Mouse (Mus musculus) brain, embryonic 18.5 days (tissue): Measurements from ENCODE around the gene Snd1.

Source experiments
- DNase-seq: peaks from one replicate; pipeline ENCODE4 v3.0.0-alpha.2; 2012; ENCODE audit warnings: low read depth, low spot score

Snd1 gene

DNA sequence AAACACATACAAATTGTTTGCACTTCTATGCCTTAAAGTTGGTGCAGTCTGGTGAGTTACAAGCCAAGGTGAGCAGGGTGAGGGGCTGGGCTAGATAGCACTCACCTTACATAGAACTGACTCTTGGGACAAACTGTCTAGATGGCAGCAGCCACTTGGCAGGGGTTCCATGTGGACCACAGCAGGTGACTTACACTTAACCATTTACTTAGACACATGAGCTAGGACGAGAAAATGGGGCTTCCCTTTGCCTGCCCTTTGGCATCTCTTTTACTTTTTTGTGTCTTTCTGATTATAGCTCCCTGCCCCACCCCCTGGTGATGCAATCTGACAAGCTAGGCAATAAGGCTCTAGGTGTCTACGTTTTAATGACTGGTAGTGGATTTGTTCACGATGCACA, 274.3 kb downstream of the Snd1 start:
- no peak for DNase-seq

DNA sequence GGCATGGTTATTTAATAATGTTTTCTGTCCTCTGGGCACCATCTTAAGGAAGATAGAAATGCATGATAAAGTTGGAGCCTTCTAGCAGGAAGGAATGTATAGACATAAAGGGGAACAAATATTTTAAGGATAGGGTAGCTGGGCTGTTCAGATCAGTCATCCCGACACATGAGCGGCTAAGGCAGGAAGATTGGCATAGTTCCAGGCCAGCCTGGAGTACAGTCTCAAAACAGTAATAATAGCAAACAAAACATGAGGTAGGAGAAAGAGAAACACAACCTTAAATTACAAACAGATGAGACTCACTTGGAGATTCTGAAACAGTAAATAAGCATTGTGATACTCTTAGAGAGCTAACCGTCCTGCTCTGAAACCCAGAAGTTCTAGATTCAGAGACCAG, 276.2 kb downstream of the Snd1 start:
- DNase-seq = no peak

DNA sequence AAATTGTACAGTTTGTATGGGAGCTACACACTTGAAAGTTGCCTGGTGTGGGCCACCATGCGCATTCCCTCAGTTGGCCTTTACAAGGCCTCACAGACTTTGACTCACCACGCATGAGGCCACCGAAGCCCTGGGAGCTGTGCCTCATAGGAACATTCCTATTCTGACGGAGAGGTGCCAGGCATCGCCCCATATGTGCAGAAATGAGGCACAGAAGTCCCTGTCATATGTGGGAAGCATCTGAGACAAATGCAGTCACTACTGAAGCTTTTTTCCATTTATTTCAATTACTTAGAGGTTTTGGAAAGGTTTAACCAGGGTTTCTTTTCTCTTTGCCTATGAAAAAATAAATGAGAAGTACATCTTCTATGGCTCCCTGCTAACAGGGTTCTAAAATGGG, 278.3 kb downstream of the Snd1 start:
- no peak for DNase-seq

DNA sequence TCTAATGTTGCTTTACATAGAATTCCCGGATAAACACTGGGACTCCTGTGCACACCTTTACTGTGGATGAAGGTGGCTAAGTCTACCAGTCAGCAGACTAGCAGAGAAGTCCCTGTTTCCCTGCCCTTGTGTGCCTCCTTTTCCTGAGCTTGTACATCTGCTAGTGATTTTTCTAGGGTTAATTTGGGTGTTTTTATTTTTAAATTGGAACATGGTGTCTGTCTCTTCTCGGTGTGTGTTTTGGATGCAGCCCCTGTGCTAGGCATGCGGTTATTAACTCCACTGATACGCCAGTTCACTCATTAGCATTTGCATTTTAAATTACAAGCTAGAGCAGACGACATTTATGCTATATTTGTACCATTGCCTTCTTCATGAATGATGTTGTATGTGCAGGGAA, 278.7 kb downstream of the Snd1 start:
- DNase-seq = peak; percentile 54

DNA sequence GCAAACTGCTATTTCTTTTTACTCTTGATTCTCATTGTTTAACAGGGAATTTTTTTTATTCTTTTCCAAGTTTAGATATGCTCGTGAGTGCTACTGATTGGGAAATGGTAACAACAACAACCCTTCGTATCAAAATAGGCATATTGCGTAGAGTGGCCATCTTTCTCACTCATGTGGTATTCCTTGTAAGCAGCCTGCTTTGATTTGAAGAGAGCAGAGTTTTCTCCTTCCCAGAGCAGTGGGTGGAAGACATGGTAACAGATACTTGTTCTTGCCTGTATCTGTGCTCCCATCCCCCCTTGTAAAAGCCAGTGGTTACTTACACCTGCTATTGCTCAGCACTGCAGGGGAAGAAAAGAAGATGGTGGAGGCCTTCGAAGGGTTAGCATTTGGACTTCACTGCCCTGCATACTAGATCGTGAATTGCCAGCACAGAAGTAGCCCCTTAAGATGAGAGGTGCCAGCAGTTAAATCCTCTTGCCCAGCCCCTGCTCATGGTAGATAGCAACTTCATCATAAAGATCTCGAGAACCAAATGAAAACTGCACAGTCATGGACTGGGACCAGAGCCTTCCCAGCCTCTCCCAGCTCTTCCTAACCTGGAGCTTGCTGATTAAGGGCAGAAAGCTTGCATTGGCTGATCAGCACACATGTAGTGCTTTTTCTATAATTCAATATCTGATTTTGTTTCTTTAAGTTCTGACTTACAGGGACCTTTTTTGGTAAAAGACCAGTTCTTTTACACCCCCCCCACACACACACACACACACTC, 279.4 kb downstream of the Snd1 start:
- DNase-seq = no peak

DNA sequence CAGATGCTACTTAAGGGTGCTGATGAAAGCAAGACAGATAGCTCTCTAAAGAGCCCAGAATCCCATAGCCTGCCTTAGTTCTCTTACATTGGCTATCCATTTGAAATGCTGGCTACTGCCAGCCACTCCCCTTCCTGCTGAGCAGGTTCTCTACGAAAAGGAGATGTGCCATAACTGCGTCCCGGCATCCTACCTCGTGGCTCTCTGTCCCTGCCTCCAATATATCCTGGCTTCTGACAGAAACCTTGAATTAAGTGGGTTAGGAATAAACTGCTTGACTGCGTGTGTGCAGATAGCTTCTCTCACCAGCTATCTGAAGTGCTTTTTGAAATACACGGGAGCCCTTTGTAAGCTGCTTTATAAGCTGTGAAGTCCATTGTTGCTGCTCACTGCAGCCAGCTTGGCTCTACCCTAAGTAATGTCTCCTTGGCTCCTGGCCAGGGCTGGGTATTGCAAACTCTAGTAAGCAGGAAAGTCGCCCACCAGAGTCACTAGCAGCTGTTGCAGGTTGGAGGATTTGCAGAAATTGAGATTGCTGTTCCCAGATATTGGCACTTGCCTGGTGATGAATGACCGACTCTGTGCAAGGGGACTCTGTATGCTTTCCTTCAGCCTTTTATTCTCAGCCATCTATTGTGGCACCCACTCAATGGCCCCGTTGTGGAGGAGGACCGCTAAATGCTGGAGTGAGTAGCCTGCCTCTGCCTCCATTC, 281.5 kb downstream of the Snd1 start:
- DNase-seq = peak; percentile 58

DNA sequence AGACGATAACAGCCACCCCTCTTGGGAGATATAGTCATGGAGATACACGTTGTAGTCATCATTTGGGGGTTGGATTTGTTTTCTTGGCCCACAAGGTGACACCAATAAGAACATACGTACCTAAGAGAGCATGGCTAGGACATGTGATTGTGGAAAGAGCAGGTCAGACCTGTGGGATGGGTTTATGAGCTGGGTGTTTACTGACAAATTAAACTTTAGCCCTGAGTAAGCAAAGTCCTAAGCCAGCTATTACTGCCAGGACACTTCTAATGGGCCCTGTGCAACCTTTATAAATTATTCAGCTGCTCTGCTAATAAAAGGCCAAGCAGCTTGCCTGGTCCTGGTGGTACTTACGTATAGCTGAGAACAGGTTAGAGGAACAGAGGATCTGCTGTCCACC, 283.4 kb downstream of the Snd1 start:
- no peak for DNase-seq

DNA sequence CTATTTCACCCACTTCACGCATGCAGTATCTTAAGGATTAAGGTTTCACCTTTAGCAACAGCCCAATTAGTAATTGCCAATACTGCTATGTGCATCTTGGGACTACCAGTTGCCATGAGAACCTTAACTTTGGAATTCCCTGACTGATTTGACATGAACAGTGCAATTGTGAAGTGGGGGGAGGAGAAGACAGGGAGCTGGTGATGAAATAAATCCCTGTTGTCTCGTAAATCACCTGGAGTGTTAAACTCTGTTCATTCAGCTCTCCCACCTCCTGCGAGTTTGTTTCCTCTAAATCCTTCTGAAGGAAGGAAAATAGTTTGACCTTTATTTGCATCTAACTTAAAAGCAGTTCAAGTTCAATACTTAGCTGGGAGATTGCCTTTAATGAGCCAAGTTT, 286.8 kb downstream of the Snd1 start:
- DNase-seq = no peak

DNA sequence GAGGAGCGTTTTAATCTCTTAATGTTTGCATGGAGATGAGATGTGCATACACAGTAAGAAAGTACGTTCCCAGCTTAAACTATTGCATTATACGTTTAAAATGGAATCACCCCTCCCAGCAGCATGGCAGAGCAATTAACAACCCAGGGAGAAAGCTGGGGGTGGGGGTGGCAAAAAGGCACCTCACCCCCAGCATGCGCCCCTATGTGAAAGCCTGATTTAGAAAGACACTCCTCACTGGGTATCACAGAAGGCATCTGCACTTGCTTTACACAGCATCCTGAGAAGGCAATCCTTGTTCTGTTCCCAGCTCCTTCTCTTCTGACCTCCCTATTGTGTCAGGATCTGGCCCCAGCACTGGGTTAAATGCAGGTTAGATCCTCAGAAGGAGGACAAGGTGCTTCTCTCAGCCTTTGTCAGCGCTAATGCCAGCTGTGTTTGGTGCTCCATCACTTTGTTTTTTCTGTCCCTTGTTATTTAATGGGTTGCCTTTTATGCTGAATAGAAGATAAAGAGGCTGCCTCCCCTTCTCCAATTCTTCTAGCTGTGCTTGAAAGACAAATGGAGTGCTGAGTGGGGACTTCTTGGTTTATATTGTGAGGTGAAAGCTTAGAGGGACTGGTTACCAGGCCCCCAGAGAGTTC, 287.3 kb downstream of the Snd1 start:
- no peak for DNase-seq

DNA sequence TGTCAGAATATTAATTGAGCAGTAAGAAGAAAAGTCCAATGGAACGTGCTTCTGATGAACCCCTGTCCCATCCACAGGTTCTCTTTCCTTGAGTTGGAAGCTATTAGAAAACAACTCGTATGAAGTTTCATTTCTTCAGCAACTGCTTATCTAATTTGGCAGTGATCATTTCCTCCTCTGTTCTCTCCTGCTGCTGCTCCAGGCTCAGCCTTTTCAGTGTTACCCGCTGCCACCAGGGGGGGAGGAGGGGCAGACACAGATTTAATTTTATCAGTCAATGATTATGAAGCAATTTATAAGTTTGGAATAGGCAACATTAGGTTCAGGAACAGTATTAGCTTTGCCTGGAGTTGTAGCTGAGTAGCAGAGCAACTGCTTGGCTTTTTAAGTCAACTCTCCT, 291.7 kb downstream of the Snd1 start:
- DNase-seq = no peak

DNA sequence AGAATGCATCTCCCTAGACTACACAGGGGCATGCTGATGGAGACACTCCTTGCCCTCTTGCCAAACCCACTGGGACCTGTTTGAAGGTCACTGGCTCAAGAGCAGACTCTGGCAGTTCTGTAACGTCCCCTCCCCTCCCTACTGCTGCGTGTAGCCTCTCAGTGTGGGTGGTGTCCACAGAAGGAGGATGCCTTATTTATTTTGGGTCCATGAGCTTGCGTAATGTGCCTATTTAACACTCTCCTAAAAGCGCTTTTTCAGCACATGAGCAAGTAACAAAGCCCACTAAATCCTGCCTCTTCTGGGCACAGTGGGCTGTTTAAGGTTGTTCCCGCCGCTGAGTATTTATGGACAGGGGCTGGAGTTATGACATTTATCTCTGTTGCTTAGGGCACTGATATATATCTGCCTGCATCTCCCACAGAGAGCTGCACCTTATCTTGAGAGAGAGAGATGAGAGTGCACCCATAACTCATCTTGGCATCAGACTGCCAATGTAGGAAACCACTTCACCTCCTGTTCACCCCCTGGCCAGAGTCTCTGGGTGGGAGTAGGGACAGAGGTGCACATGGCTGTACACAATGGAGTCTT, 293.0 kb downstream of the Snd1 start:
- DNase-seq = no peak

DNA sequence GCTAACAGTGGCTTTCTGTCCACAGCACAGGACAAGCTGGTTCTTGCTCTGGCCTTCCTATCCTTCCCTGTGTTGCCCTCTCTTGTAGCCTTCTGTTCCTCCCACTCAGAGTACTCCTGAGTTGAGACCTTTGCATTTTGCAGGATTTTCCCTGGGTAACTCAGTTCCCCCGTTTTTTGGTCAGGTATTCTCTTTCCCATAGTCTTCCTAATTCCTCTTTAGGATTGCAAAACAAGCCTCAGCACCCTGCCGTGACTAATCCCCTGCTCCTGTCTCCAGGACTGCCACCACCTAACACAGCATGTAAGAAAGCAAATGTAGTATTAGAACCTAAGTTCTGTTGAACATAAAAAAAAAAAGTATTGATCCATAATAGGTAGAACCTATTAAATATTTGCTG, 296.4 kb downstream of the Snd1 start:
- no peak for DNase-seq

DNA sequence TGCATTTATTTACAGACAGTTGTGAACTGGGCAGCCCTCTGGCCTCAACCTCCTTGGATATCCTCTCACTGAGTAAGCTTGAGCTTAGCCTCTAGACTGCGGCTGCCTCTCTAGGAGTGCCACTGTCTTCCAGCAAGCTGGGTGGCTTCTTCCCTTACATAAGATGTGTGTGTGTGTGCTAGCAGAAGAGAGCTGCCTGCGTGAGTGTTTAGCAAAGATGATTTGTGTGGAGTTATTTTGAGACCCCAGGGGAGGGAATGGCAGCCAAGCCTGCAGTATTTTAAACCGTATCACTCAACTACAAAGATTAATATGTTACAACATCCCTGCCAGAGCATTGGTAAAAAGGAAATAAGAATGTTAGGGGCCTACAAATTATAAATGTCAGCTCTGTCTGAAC, 306.8 kb downstream of the Snd1 start:
- no peak for DNase-seq

DNA sequence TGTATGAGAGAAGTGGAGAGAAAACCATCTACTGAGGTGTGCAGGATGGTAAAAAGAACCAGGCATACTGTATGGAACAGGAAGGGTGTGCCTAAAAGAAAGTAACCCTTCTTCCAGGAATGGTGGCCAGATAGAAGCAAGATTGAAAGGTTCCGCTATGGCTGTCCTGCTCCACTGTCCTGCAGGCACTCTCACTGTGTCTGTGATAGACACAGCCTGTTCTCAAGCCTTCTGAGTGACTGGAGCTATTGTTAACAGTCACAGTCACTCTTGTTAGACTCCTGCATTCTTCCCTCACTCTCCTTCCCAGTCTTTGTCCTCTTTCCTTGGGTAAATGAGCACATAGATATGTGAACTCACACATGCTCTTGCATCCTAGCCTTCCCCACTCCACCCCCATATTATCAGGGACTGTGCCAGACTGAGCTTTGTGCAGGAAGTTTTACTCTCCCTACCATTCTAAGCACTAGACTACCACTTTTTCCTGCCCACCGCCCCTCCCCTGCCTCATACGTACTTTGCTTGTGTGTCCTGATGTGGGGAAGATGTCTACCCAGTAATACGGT, 308.2 kb downstream of the Snd1 start:
- no peak for DNase-seq

DNA sequence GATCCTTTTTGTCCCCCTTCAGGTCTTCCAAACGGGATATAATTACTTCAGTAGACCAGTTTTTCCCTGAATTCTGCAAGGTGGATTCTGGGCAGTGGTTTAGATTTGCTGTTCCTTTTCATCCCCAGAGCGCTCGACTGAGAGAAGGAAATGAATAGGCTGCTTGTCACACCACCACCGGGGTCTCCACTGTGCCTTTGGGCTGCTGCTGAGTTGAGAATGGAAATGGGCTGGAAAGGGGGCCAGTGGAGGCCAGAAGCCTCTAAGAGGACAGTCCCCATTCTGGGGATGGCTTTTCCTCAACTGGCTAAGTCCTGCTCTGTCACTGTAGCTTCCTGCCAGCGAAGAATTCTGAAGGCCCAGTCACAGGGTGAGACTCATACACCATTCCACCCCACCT, 309.0 kb downstream of the Snd1 start:
- no peak for DNase-seq

DNA sequence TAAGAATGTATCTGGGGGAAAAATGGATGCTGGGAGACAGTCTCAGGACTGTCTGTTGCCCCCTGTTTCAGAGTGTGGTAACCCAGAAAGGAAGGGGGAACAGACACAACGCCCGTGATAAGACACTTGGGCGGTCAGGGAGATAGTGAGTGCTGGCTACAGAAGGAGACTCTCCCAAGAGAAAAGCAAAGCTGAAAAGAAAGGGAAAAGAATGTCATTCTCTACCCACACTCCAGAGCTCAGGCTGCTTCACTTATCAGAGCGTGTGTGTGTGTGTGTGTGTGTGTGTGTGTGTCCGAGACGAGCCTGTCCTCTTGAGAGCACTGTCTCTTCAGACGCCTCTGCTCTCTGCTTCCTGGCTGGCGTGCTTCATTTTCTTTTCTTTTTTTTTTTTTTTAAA, 310.8 kb downstream of the Snd1 start:
- DNase-seq = no peak

DNA sequence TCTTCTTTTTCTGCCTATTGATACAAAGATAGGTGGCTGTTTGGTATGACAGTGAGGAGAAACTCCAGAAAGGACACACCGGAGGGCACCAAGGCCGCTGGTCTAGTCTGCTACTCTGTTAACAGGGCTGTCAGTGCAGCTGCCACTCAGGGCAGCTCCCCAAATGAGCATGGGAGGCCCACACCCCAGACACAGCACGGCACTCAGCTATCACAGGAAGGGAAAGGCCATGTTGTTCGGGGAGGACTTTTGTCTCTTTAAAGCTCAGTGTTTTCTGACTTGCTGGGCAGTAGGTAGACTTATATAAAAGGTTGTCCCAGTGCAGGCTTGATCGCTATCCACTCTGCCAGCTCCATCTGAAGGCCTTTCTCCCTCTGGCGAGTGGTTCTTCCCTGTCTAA, 312.2 kb downstream of the Snd1 start:
- DNase-seq = no peak

DNA sequence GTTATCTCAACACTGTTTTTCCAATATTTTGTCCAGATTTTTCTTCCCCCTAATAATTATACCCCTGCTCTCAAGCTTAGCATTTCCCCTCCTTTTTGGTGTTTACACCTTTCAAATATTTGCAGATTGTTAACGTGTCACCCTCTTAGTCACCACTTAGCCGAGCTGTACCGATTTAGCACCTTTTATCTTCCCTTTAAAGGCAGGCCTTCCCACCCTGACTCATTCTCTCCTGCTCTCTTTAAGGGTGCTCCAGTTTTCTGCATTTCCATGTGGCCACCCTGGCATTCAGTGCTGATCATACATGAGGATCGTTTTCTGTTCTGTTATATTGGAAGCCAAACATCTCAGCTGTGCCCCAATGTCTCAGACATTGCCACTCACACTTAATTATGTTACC, 314.7 kb downstream of the Snd1 start:
- DNase-seq = no peak

DNA sequence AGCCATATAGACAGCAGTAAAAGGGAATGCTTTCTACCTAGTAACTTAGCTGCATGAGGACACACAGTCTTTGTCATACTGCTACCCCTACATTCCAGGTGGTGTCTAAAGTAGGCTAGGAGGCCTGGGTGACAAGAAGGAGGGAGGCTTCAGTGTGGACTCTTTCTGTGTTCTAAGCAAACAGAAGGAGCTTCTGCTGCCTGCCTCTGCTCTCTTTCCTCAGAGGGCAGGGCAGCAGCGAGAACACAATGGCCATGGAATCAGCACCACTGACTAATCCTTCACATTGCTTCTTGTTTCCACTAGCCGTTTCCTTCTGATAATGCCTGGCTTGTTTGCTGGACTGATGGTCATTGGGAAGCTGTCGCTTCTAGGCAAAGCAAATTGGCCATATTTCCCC, 316.2 kb downstream of the Snd1 start:
- no peak for DNase-seq

DNA sequence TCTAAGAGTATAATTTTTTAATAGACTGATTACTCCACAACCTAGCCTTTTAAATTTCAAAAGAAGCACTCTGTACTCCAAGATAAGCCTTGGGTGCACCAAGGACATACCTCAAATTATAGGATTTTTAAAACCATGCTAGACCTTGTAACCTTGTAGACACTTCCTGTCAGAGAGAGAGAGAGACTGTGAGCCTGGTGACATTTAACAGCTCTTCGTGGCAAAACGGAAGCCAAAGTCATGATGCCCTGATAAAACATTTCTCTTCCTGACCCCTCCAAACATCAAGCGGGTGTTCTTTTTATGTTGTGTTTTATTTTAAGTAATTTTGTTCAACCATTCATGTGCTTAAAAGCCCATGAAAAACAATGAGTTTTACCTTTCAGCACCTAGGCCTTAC, 316.9 kb downstream of the Snd1 start:
- DNase-seq = no peak

DNA sequence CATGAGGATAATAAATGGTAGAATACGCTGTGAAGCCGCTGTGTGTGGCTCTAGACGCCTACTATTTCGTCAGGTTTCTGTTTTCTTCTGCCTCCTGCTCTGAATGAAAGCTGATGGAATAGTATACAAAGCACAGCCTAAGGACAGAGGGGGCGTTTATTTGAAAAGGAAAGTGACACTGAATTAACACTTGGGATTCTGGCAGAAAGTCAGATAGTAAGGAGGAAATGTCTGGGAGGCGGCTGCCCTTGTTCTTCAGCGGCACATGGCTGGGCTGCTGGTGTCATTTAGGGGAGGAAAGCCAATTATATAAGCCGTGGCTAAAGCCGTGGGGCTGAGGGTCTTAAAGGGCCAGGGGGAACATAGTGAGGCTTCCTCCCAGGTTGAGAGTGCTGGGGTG, 320.4 kb downstream of the Snd1 start:
- no peak for DNase-seq

DNA sequence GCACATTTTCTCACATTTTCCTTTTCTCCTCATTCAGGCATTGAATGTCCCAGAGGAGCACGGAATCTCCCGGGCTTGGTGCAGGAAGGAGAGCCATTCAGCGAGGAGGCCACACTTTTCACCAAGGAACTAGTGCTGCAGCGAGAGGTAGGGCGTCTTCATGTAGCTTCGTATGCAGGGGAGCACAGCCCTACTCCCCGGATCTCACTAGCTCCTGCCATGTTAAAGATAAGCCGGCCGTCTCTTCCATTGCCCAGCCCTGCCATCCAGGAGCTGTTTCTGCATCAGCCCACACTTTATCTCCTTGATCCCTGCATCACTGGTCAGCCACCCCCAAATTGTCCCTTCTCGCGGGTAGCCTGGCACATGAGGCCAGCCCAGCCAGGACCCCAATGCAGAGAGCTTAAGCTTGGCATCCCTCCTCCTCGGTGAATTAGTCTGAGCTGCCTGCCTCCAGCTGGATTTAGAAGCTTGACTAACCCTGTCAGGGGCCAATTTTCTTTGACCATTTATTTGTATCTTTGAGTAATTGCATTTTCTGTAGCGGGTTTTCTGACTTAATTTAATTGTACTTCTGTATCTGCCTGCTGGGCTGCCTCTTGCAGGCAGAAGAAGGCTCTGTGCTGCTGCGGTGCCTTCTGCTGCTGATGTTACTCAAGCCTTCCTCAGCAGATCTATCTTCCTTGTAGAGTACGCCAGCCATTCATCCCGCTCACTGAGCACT, 321.0 kb downstream of the Snd1 start:
- no peak for DNase-seq
